Mouse (Mus musculus): ENCODE results near the gene Cox19.
A peak's percentile ranks its signal among the peaks of the same experiment; 100 is the strongest.

Gene Cox19

DNA sequence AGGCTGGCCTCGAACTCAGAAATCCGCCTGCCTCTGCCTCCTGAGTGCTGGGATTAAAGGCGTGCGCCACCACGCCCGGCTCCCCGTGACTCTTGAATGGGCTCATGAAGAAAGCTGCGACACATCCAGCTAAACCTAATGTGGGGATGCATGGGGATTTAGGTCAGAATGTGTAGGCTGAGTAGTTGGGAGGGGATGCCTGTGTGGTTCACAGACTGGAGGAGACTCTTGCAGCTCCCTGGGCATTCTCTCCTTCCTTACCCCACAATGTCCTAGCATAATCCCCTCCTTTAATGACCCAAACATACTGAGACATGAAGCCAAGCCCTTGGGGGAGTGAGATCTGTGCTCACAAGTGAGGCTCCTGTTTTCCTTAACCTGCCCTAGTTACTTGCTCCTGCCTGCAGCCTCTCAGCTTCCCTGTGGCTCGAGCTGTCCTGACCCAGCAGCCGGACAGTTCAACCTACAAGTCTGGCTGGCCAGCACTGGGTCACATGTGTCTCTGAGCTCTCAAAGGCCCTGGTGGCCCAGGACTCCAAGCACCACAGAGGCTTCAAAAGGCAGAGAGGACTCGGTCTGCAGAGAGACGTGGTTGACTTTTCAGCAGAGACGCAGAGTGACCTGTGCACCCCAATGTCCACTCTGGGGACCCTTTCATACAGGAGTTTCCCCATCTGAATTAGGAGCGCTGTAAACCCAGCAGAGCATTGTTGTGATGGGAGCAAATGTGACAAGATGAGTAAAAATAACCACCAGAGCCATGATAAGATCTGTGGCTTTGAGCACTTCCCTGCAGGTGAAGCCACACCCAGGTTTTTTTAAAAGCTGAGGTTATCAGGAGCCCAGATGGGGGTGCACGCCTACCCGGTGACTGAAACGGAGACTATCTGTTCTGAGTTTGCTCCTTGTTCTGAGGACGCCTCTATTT lies 30.6 kb upstream of the Cox19 start:
- DNase-seq (ENCODE audit: low spot score): no peak

DNA sequence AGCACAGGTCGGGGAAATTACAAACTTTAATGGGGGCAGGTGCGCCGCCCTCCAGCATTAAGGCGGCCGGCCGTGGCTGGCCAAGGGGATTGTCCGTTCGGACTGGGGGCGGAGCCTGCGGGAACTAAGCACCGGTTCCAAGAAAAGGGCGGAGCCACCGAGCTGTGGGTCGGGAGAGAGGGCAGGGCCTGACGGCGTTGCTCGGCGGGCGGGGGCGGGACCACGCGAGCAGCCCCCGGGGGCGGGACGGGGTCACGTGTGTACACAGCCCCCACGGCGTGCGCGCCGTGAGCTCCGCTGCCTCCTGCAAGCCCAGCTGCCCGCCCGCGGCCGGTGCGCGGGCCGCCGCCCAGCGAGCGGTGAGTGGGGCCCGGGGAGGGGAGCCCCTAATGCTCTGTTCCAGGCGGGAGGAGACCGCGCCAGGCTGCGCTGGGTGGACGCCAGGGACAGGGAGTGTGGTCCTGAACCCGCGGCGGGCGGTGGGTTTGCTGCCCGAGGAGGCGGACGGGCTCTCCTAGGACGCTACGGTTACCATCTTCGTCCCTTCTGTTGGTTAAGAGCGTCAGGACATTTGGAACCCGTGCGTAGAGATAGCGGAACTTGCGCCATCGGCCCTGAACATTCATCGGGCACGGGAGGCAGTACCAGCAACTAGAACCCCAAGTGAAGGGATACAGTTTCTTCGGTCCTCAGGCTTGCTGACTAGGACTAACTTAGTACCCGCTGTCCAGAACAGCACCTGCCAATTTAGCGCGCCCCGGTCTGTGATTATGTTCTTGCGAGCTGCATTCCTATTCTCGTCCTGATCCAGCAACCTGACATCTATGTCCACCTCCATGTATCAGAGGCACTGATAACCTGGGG lies 29.4 kb upstream of the Cox19 start:
- peak; percentile 95 for DNase-seq (ENCODE audit: low spot score)

- DNase-seq (ENCODE audit: low spot score): no peak
Measured at GRCm38 (mm10) chr5:139379771-139380384, 28.7 kb upstream of the Cox19 start.

GRCm38 (mm10) chr5:139378986-139379629 lies 27.9 kb upstream of the Cox19 start:
- peak; percentile 53 for DNase-seq (ENCODE audit: low spot score)

DNA sequence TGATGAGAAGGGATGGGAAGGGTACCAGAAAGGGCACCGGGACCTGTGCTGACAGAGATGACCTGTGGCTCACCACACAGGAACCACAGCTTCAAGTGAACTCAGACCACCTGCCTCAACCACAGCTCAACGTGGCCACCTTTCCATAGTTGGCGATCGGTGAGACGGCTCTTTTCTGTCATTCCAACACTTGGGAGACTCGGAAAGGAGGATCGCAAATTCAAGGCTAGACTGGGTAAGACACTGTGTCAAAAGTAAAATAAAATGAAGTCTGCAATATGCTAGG lies 27.0 kb upstream of the Cox19 start:
- DNase-seq (ENCODE audit: low spot score): no peak

DNA sequence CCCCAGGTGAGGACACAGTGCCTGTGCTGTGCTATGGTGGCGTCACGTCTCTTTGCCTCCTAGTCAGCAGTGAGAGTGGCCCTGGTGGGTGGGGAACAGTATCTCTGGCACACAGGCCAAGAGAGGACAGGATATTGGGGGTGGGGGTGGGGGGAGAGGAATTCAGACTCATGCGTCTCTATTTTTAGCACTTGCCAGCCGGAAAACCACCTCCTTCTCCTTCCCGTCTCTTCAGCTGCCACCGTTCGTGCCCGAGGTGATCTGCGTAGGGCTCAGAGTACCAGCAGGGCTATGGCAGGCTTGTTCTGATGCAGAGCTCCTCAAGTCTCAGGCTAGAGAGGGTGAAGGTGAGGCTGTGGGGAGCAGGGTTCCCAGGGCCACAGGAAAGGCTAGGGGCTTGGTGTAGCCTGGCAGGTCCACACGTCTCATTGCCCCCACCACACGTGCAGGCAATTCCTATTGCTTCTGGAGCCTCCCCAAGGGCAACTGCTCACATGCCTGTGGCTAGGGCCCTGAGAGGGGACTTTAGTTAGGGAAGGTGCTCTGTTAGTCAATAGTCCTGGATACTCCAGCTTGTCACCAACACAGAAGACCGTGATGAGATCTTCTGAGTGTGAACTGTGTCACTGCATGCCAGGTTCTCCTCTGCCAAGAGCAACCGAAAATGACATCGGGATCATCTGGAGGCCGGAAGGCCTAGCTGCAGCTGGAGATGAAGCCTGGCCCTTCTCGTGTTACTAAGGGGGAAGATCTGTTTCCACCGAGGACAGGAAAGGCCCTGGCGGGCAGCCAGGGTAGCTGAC lies 26.5 kb upstream of the Cox19 start, which contains the start of gene Gpr146:
Gene Gpr146, plus strand, starts transcription at position 230 of the 803 bp plus-strand sequence.
- DNase-seq (ENCODE audit: low spot score): no peak

DNA sequence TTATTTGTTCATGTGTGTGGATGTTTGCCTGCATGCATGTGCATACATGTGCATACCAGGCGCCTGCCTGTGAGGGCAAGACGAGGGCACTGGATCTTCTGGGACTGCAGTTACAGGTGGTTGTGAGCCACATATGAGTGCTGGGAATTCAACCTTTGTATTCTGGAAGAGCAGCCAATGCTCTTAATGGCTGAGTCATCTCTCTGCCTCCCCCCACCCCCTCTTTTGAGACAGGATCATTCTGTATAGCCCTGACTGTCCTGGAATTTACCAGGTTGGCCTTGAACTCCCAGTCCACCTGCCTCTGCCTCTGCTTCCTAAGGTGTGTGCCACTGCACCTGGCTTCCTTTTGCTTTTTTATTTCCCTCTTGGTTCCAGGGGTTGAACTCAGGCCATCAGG lies 23.6 kb upstream of the Cox19 start:
- no peak for DNase-seq (ENCODE audit: low spot score)

DNA sequence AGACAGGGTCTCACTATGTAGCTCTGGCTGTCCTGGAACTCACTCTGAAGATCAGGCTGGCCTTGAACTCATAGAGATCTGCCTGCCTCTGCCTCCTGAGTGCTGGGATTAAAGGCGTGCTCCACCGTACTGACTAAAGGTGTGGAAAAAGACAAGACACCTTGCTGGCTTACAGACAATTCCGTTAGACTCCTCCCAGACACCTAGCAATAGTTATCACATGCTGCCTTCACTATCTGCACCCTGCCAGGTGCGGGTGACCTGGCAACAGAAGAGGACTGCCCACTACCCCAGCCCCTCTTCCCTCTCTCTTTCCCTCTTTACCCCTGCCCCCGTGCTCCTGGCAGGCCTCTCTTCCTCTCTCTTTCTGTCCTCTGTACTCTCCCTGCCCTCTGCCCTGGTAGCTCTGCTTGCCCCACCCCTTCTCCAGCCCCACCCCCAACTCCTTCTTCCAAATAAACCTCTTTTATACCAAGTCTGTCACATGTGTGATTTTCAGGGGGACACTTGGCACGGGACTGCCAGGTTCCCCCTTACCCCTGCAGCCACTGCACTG lies 22.7 kb upstream of the Cox19 start:
- DNase-seq (ENCODE audit: low spot score): no peak

DNA sequence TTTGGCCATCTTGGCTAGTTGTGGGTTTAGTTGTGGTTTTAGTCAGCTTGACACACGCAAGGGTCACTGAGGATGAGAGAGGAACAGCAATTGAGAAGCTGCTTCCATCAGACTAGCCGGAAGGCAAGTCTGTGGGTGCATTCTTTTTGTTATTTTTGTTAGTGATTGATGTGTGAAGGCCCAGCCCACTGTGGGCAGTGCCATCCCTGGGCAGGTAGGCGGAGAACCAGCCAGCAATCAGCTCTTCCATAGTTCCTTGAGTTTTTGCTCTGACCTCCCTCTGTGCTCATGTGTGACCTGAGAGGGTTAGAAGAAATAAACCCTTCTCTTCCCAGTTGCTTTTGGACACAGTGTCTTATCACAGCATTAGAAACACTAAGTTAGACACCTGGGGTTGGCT lies 21.9 kb upstream of the Cox19 start:
- DNase-seq (ENCODE audit: low spot score): no peak

DNA sequence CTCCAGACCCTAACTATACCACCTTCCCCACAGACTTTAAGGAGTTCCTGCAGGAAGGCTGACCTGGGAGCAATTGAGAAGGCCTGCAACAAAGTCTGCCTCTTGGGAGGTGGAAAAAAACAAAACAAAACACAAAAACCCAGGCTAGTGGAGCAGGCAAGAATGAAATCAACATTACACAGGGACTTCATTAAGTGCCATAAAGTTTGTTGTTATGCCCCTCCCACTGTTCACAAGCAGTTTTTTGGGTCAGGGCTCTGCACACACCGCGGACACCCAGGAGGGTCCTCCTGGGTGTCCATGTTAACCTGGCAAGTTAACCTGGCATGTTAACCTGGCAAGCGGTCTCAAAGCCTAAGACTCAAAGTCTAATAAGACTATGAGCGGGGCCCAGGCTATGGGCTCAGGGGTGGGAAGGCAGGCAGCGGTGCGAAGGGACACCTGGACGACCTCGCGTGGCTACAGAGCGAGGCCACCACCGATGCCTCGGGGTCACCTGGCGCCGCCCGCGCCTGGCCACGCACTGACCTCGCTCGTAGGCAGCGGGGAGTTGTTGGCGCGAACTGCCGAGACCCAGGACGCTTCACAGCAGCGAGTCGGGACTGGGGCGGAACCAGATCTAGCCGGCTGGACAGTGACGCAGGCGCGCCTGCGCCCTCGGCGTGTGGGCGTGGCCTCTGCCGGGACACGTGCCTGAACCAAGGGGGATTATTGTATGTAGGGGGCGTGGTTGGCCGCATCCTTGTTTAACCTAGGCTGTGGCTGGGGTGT lies 20.6 kb upstream of the Cox19 start:
- peak; percentile 95 for DNase-seq (ENCODE audit: low spot score)

- no peak for DNase-seq (ENCODE audit: low spot score)
Measured at GRCm38 (mm10) chr5:139371118-139371517, 19.9 kb upstream of the Cox19 start.

GRCm38 (mm10) chr5:139370336-139370735 lies 19.1 kb upstream of the Cox19 start:
- DNase-seq (ENCODE audit: low spot score): no peak

GRCm38 (mm10) chr5:139368638-139369320 lies 17.6 kb upstream of the Cox19 start:
- no peak for DNase-seq (ENCODE audit: low spot score)

GRCm38 (mm10) chr5:139367884-139368458 lies 16.8 kb upstream of the Cox19 start:
- DNase-seq (ENCODE audit: low spot score): no peak

DNA sequence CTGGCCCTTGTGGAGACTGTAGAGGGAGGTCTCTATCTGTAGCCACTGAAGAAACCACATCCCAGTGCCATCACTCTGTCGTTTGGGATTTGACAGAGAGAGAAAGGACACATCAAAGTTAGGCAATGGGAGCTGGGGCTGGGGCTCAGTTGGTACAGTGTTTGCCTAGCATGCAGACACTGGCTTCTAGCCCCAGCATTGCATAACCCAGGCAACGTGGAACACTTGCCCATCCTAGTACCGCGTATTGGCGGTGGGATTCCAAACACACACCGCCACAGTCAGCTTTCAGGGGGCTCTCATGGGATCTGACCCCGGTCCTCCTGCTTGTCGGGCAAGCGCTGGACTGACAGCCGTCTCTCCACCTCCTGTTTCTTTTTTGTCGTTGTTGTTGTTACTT lies 15.3 kb upstream of the Cox19 start:
- DNase-seq (ENCODE audit: low spot score): no peak

- no peak for DNase-seq (ENCODE audit: low spot score)
Measured at GRCm38 (mm10) chr5:139365827-139366226, 14.6 kb upstream of the Cox19 start.

DNA sequence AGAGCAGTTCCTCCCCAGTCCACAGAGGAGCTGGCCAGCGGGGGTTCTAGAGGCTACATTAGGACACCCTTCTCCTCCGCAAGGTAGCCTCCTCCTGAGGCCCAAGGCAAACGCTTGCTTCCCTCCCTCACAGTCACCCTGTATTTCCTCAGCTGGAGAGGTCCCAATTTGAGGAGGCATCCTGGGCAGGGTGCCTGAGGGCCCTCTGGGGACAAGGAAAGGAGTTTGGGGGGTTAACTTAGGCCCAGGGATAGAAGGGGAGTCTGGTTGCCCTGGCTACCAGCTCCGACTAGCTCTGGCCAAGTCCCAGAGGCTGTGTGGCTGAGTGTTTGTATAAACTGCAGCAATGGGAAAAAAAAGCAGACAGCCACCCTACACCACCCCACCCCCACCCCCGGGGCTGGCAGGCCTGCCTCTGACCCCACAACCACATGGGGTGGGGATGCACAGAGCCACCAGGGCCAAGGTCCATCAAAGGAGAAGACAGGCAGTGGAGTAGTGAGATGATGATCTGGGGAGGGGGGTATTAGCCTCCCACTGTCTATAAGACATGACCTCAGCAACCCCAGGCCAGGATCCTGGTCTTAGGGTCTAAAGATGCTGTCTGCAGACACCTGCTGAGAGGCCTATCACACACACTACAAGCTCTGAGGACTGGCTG lies 13.8 kb upstream of the Cox19 start:
- no peak for DNase-seq (ENCODE audit: low spot score)

DNA sequence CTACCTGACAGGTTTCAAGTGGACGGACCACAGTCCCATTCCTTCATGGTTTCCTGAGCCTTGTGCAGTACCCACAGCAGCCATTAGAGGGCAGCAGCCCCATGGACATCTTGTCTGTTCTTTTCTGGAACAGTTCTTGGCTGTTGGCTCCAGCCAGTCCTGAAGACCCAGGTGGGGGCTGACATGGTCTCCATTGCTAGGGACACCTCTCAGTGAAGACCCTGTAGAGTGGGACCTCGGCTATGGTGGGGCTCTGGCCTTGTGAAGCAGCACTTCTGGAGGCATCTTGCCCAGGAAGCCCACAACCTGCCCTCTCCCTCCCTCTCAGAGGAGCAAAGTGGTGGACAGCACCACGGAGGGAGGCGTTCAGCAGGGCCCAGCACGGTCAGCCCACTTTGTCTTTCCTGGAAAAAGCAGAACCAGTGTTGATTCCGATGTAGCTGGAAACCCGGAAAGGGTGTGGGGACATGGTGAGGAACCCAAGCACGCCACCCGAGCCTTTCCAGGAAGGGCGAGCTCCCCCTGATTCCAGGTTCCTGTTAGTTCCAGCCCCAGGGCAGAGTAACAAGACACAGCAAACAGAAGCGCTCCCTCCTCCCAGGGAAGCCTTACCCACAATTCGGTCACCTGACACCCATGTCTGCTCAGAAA lies 13.2 kb upstream of the Cox19 start:
- DNase-seq (ENCODE audit: low spot score): peak; percentile 93
